Mouse (Mus musculus) liver, embryonic 15.5 days (tissue): ENCODE results near the gene Nr5a2. TPM values are rescaled to one million over a fixed set of nuclear protein-coding genes. Genes with fewer than 3 reads are reported as not detected.

ENCODE experiments used
- ATAC-seq: fragments of 200-750 bp; cut with Nextera tagmentation; 2 replicates; pipeline ENCODE4 v1.8.0; 2017; ENCODE audit warnings: moderate number of reproducible peaks, mild to moderate bottlenecking, moderate library complexity; ENCODE audit not compliant: insufficient read depth
- H3K27ac ChIP-seq: fragments of 300-500 bp; sonication (generic); replicated peaks from 2 replicates; pipeline ENCODE4 v1.5.1; 2015; ENCODE audit warnings: mild to moderate bottlenecking, inconsistent platforms
- H3K27me3 ChIP-seq: fragments of 300-500 bp; sonication (generic); 2 replicates; pipeline ENCODE4 v1.6.1; 2015; ENCODE audit warnings: mild to moderate bottlenecking, inconsistent platforms
- H3K36me3 ChIP-seq: fragments of 300-500 bp; sonication (generic); replicated peaks from 2 replicates; pipeline ENCODE4 v1.6.1; 2015; ENCODE audit warnings: moderate library complexity, mild to moderate bottlenecking, inconsistent platforms
- H3K4me1 ChIP-seq: fragments of 300-500 bp; sonication (generic); replicated peaks from 2 replicates; pipeline ENCODE4 v1.6.1; 2015; ENCODE audit warnings: inconsistent platforms
- H3K4me2 ChIP-seq: fragments of 300-500 bp; sonication (generic); 2 replicates; pipeline ENCODE4 v1.6.1; 2015; ENCODE audit warnings: moderate library complexity, mild to moderate bottlenecking, inconsistent platforms
- H3K4me3 ChIP-seq: fragments of 300-500 bp; sonication (generic); replicated peaks from 2 replicates; pipeline ENCODE4 v1.5.1; 2015; ENCODE audit warnings: mild to moderate bottlenecking, inconsistent platforms
- H3K9ac ChIP-seq: fragments of 300-500 bp; sonication (generic); 2 replicates; pipeline ENCODE4 v1.6.1; 2015; ENCODE audit warnings: moderate library complexity, mild to moderate bottlenecking, inconsistent platforms
- H3K9me3 ChIP-seq: fragments of 300-500 bp; sonication (generic); replicated peaks from 2 replicates; pipeline ENCODE4 v1.6.1; 2016; ENCODE audit warnings: inconsistent platforms
- WGBS: fragments of 180-500 bp; shearing (Covaris S2); methylation state at CpG from one replicate; pipeline ENCODE4 v1.1.7; 2015; ENCODE audit warnings: mixed read lengths; ENCODE audit not compliant: insufficient replicate concordance; 5-methylcytosine and 5-hydroxymethylcytosine counted together
- polyA plus RNA-seq: library from polyadenylated mRNA; unstranded; fragments of >200 nt; fragmentation: Nextera tagmentation; extraction: Ambion mirVana; gene quantifications from 2 replicates; pipeline ENCODE4 v1.2.1, GENCODE M21; 2015

Nr5a2 gene
- polyA plus RNA-seq, 1 experiment from 2014 or later: 2.4 TPM

DNA sequence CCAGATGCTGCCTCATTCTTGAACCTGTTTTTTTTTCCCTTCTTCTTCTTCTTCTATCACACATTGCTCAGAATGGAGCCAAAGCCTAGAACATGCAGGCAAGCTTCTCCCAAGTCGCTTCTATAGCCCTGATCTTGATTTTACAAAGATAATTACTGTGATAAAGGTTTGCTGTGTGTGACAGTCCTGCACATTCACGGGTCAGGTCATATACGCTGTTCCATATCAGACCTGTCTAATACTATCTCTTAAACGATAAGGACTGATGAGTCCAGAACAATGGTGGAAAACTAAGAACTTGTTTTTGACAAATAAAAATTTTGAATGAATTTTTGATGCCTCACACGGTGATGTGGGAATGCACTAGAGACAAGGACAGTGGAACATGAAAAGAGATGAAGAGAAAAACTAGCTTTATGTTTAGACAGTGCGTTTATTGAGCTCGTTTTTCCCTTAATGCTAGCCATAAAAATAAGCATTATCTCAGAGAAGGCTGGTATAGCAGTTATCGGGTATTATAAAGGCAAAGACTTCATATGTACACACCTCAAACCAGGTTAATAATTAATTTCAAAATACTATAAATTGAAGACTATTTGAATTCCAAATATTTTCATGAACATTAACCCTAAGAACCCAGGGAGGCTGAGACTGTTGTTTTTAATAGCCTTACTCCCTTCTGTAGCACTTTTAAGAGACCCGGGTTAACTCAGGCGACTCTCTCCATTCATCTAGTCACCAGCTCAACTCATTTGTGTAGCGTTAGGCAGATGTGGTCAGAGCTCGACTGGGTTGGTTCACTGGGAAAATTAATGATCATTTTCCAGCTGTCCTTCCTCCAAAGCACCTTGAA lies 49.3 kb downstream of the Nr5a2 start:
- H3K4me1 ChIP-seq: no peaks in the 10 kb centered on the region
- H3K27ac ChIP-seq: no peak overlapping the region
- H3K9ac ChIP-seq: no peak overlapping the region
- WGBS: 59% methylated on average over 12 of the region's 12 CpGs
- H3K4me2 ChIP-seq: no peak overlapping the region
- ATAC-seq: no peak
- no peaks in the 10 kb centered on the region for H3K27me3 ChIP-seq
- no peak overlapping the region for H3K4me3 ChIP-seq
- H3K36me3 ChIP-seq: no peaks in the 10 kb centered on the region
- no peaks in the 10 kb centered on the region for H3K9me3 ChIP-seq

DNA sequence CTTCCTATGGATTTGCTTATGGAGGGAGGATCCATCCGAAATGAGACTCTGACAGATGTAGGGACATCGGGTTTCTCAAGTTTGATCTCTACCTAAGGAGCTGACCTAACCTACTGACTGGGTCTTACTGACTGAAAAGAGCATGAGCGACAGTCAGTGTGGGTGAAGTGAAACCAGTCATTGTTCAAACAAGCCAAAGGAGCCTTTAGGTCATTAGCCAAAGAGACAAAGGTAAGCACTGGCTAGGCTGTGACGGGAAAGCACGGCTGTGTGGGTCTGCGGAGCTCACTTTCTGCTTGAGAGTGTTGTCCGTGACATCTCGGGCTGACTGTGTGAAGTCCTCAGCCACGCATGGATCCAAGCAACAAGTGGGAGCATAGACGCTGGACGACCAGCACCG lies 50.1 kb downstream of the Nr5a2 start:
- no peaks in the 10 kb centered on the region for H3K27me3 ChIP-seq
- H3K4me1 ChIP-seq: no peaks in the 10 kb centered on the region
- peak overlapping the region; percentile 20; the same call in 1 of the 2 replicates for H3K4me2 ChIP-seq
- no peak overlapping the region for H3K27ac ChIP-seq
- no peaks in the 10 kb centered on the region for H3K9me3 ChIP-seq
- H3K36me3 ChIP-seq: no peaks in the 10 kb centered on the region
- ATAC-seq: 0 out of 2 replicates have a peak, but pooled peaks have one; percentile 28
- WGBS: 72% methylated on average over 12 of the region's 12 CpGs
- no peak overlapping the region for H3K9ac ChIP-seq
- H3K4me3 ChIP-seq: no peak overlapping the region

DNA sequence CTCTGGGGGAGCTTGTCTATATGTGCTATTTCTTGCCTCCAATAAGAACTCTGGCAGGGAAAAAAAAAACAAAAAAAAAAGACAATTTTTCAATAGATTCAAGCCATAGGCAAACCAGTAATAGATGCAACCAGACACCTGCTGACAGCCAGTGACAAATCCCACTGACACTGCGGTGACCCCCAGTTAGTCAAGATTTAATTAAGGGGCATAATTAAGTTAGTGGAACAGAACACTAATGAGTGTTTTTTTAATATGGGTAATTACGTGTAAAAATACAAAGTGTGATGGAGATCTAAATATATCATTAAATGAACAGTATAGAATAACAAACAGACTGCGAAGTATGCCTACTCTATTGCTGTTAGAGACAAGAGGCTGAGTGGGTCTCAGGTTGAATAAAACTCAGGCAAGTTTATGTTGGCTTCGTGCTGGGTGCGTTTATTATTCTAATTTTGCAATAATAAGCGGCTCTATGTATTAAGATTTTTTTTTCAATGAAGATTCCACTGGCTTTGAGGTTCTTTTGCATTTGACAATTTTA lies 50.7 kb downstream of the Nr5a2 start:
- no peak for ATAC-seq
- H3K36me3 ChIP-seq: no peaks in the 10 kb centered on the region
- no peak overlapping the region for H3K9ac ChIP-seq
- H3K4me2 ChIP-seq: no peak overlapping the region
- H3K4me1 ChIP-seq: no peaks in the 10 kb centered on the region
- no peaks in the 10 kb centered on the region for H3K9me3 ChIP-seq
- H3K27me3 ChIP-seq: no peaks in the 10 kb centered on the region
- no peak overlapping the region for H3K4me3 ChIP-seq
- 75% methylated on average over 6 of the region's 6 CpGs for WGBS
- H3K27ac ChIP-seq: no peak overlapping the region

DNA sequence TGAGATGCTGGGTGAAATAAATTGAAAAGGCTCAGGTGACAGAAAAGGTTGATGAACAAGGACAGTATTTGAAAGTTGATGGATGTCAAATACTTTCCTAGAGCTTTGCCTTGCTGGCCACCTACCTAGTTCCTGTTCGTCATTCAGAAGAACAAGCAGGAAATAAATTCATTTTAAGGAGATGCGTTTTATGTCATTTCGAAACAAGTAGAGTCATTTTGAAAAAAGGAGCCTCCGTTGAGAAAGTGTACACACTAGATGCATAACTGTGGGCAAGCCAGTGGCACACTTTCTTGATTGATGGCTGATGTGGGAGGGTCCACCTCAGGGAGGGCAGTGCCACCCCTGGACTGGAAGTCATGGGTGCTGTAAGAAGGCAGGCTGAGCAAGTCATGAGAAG lies 62.1 kb downstream of the Nr5a2 start:
- H3K9me3 ChIP-seq: no peaks in the 10 kb centered on the region
- no peak for ATAC-seq
- H3K4me1 ChIP-seq: 0 out of 2 replicates have a peak, but pooled peaks cover 8% of the 10 kb centered on the region
- 72% methylated on average over 4 of the region's 4 CpGs for WGBS
- H3K27me3 ChIP-seq: no peaks in the 10 kb centered on the region
- no peak overlapping the region for H3K9ac ChIP-seq
- 0 out of 2 replicates have a peak, but pooled peaks cover 6% of the 10 kb centered on the region for H3K36me3 ChIP-seq
- no peak overlapping the region for H3K27ac ChIP-seq
- H3K4me2 ChIP-seq: no peak overlapping the region
- no peak overlapping the region for H3K4me3 ChIP-seq

DNA sequence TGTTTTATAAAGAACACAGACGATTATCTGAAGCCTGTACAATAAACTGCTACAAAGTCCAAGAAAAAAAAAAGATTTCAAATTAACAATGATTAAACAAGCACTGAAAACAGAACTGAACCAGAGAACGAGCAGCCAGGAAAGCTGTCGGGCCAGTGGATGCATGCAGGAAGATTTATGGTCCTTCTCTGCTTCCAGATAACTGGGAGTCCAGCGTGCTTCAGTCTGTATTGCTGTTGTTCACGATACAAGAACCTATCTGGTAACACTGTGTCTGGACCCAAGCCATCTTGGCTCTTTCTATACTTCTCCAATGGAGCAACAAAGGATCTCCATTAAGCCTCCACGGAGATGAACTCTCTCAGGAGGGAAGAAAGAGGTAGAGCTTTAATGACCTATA lies 63.9 kb downstream of the Nr5a2 start:
- Histone ChIP-seq H3K9ac (no peak overlapping the region), H3K27ac (peak overlapping the region; percentile 31; the same call in 1 of the 2 replicates), H3K36me3 (0 out of 2 replicates have a peak, but pooled peaks cover 2% of the 10 kb centered on the region), H3K4me1 (0 out of 2 replicates have a peak, but pooled peaks cover 8% of the 10 kb centered on the region), H3K4me2 (no peak overlapping the region), H3K9me3 (no peaks in the 10 kb centered on the region), H3K27me3 (no peaks in the 10 kb centered on the region), H3K4me3 (no peak overlapping the region)
- ATAC-seq: no peak
- WGBS: 31% methylated on average over 6 of the region's 6 CpGs

DNA sequence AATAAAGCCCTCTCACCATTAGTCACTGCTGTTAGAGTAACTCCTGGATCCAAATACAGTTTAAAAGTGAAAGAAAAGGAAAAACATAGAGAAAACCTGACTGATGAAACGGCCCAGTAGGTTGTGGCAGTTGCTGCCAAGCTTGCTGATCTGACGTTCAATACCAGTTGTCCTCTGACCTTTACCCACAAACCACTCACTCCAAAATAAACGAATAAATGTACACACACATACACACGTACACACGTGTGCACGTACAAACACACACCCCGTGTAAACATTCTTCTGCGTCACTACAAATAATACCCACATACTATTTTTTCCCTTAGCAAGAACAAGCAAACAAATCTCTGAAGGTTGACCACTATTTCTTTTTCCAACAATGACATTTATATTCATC lies 64.4 kb downstream of the Nr5a2 start:
- 63% methylated on average over 8 of the region's 8 CpGs for WGBS
- H3K4me1 ChIP-seq: 0 out of 2 replicates have a peak, but pooled peaks cover 8% of the 10 kb centered on the region
- peak; percentile 52 for ATAC-seq
- H3K4me3 ChIP-seq: no peak overlapping the region
- H3K27ac ChIP-seq: peak overlapping the region; percentile 65; the same call in 1 of the 2 replicates
- H3K4me2 ChIP-seq: no peak overlapping the region; the same call in 1 of the 2 replicates
- no peaks in the 10 kb centered on the region for H3K27me3 ChIP-seq
- no peaks in the 10 kb centered on the region for H3K36me3 ChIP-seq
- H3K9ac ChIP-seq: no peak overlapping the region
- H3K9me3 ChIP-seq: no peaks in the 10 kb centered on the region

DNA sequence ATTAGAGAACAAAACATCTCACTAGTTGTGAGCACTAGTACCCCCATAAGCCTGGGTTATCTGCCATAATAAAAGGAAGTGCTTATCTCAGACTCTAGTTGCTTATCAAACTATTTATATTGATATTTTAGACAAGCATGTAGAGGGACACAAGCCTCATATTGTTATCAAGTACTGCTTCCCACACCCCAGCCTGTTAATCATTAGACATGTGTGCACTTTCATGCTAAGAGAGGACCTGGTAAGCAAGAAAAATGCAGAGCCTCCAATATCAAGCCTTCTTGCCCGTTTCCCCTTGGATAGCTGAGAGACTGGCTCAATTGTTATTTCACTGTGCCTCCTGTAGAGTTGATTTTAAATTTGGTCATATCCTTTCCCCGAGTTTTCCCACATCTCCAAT lies 65.5 kb downstream of the Nr5a2 start:
- Histone ChIP-seq H3K4me2 (no peak overlapping the region), H3K9ac (no peak overlapping the region), H3K9me3 (no peaks in the 10 kb centered on the region), H3K36me3 (no peaks in the 10 kb centered on the region), H3K4me1 (0 out of 2 replicates have a peak, but pooled peaks cover 8% of the 10 kb centered on the region), H3K27ac (no peak overlapping the region), H3K4me3 (no peak overlapping the region), H3K27me3 (no peaks in the 10 kb centered on the region)
- WGBS: 47% methylated on average over 2 of the region's 2 CpGs
- ATAC-seq: no peak

DNA sequence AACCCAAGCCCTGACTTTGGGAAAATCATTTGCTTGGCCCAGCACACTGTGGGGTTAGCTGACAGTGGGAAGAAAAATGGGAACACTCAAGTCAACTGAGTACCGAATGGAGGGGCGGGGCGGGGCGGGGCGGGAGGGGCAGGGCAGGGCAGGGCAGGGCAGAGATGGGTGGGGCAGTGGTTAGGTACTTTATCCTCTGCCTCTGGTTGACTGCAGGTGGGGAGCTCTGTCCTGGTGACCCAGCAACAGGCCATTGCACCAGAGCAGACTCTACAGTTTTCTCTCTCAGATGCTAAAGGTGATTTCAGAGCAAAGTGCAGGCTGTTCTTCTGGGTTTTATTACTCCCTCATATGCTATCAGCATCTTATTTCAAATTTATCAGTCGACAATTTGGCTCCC lies 67.1 kb downstream of the Nr5a2 start:
- Histone ChIP-seq H3K9me3 (no peaks in the 10 kb centered on the region), H3K36me3 (no peaks in the 10 kb centered on the region), H3K27me3 (no peaks in the 10 kb centered on the region), H3K27ac (no peak overlapping the region), H3K4me3 (no peak overlapping the region), H3K4me1 (0 out of 2 replicates have a peak, but pooled peaks cover 8% of the 10 kb centered on the region), H3K4me2 (no peak overlapping the region), H3K9ac (no peak overlapping the region)
- no peak for ATAC-seq
- WGBS: 69% methylated on average over 6 of the region's 6 CpGs

DNA sequence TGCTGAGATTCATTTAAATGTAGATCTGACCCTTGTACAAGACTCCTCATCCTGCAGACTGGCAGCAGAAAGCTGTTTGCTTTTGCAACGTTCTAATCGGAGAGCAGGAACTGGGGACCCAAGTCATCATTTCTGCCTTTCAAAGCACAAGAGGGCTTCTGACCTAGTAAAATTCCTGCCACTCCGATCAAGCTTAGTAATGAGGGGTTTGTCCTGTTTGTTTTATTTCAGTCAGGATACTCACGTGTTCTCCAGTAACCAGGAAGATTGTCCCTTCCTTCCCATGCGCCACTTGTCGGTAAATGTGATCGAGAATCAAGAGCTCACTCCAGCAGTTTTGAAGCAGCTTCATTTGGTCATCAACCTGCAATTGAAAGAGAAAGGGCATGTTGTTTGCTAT lies 69.8 kb downstream of the Nr5a2 start:
- WGBS: 55% methylated on average over 7 of the region's 7 CpGs

DNA sequence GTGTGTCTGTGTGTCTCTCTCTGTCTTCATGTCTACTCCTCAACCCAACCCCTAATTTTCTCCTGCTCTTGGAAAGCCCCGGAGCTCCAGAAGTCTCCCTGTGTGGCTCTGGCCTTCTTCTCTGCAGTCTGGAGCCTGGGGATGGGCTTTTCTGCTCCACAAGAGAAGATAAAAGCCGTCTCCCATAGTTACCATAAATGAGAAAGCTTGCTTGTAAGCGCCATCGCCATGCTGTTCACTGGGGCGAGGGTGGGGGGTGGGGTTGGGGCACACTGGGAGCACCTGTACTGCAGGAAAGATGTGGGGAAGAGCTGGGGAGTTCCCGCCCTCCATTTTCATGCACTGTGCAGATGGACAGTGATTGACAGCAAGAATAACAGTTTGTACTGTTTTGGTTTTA lies 71.5 kb downstream of the Nr5a2 start:
- Histone ChIP-seq H3K9ac (no peak overlapping the region), H3K9me3 (no peaks in the 10 kb centered on the region), H3K27ac (no peak overlapping the region), H3K4me1 (peaks cover 6% of the 10 kb centered on the region; the same call in 1 of the 2 replicates), H3K4me3 (no peak overlapping the region), H3K4me2 (no peak overlapping the region), H3K36me3 (no peaks in the 10 kb centered on the region; the same call in 1 of the 2 replicates), H3K27me3 (no peaks in the 10 kb centered on the region)
- 55% methylated on average over 6 of the region's 6 CpGs for WGBS
- ATAC-seq: no peak

More for the DNA sequence above, 69.8 kb downstream of the Nr5a2 start:
- H3K4me2 ChIP-seq: no peak overlapping the region
- H3K9ac ChIP-seq: no peak overlapping the region
- no peak overlapping the region for H3K27ac ChIP-seq
- ATAC-seq: no peak
- no peaks in the 10 kb centered on the region for H3K9me3 ChIP-seq
- H3K36me3 ChIP-seq: no peaks in the 10 kb centered on the region
- peaks cover 8% of the 10 kb centered on the region; the same call in 1 of the 2 replicates for H3K4me1 ChIP-seq
- no peaks in the 10 kb centered on the region for H3K27me3 ChIP-seq
- H3K4me3 ChIP-seq: no peak overlapping the region

DNA sequence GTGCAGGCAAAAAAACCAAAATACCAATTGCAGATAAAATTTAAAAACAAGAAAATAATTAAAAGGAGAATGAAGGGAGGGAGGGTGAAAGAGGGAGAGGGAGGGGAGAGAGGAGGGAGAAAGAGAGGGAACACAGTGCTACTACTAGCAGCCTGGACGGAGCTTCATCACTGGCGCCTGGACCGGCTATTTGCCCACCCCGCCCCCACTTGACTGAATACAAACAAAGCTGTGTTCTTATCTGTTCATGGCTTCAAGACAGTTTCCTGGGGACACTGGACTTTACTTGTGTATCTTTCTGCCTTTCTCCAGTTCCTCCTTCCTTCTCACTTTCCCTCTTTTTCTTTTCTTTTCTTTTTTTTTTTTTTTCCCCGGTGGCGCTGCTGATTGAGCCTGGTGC lies 73.6 kb downstream of the Nr5a2 start:
- no peak overlapping the region for H3K27ac ChIP-seq
- peaks cover 5% of the 10 kb centered on the region; the same call in 1 of the 2 replicates for H3K36me3 ChIP-seq
- H3K4me2 ChIP-seq: no peak overlapping the region
- no peaks in the 10 kb centered on the region for H3K27me3 ChIP-seq
- 34% methylated on average over 6 of the region's 6 CpGs for WGBS
- no peaks in the 10 kb centered on the region for H3K9me3 ChIP-seq
- no peak overlapping the region for H3K4me3 ChIP-seq
- H3K4me1 ChIP-seq: no peaks in the 10 kb centered on the region; the same call in 1 of the 2 replicates
- no peak for ATAC-seq
- H3K9ac ChIP-seq: no peak overlapping the region
